Mouse (Mus musculus) stomach, postnatal 0 days (tissue): Measurements from ENCODE around the gene Plscr5. TPM values are rescaled to one million over a fixed set of nuclear protein-coding genes. Genes with fewer than 3 reads are reported as not detected.

Experiments used
- ATAC-seq: fragments of 200-750 bp; cut with Nextera tagmentation; 2 replicates; pipeline ENCODE4 v1.8.0; 2017; ENCODE audit not compliant: low FRiP score, low TSS enrichment
- DNase-seq: peaks from one replicate; pipeline ENCODE4 v3.0.0-alpha.2; 2016; ENCODE audit warnings: low spot score
- H3K27ac ChIP-seq: fragments of 300-500 bp; sonication (generic); replicated peaks from 2 replicates; pipeline ENCODE4 v1.5.1; 2014; ENCODE audit warnings: mild to moderate bottlenecking, control low read depth
- H3K27me3 ChIP-seq: fragments of 300-500 bp; sonication (generic); 2 replicates; pipeline ENCODE4 v1.6.1; 2014; ENCODE audit warnings: low read length; ENCODE audit not compliant: control insufficient read depth, insufficient read depth
- H3K36me3 ChIP-seq: fragments of 300-500 bp; sonication (generic); 2 replicates; pipeline ENCODE4 v1.6.1; 2014; ENCODE audit warnings: low read length, mixed read lengths; ENCODE audit not compliant: control insufficient read depth, insufficient read depth
- H3K4me1 ChIP-seq: fragments of 300-500 bp; sonication (generic); replicated peaks from 2 replicates; pipeline ENCODE4 v1.6.1; 2014; ENCODE audit warnings: antibody characterized with exemption; ENCODE audit not compliant: control insufficient read depth, insufficient read depth
- H3K4me2 ChIP-seq: fragments of 300-500 bp; sonication (generic); replicated peaks from 2 replicates; pipeline ENCODE4 v1.6.1; 2014; ENCODE audit warnings: low read depth, mild to moderate bottlenecking, control low read depth, moderate library complexity
- H3K4me3 ChIP-seq: fragments of 300-500 bp; sonication (generic); 2 replicates; pipeline ENCODE4 v1.5.1; 2014; ENCODE audit warnings: low read depth, low read length, control low read depth
- H3K9ac ChIP-seq: fragments of 300-500 bp; sonication (generic); 2 replicates; pipeline ENCODE4 v1.6.1; 2014; ENCODE audit warnings: mild to moderate bottlenecking, low read length, control low read depth, mixed read lengths
- H3K9me3 ChIP-seq: fragments of 300-500 bp; sonication (generic); 2 replicates; pipeline ENCODE4 v1.6.1; 2016; ENCODE audit warnings: low read length; ENCODE audit not compliant: control insufficient read depth
- CTCF ChIP-seq: IDR thresholded peaks from 2 replicates; pipeline ENCODE4 v1.5.1; 2016; ENCODE audit warnings: antibody characterized with exemption, low read depth, mild to moderate bottlenecking, moderate library complexity
- EP300 ChIP-seq: optimal IDR thresholded peaks from 2 replicates; pipeline ENCODE3; 2016; ENCODE audit warnings: antibody characterized with exemption
- WGBS: fragments of 180-500 bp; shearing (Covaris S2); extraction: QIAGEN DNeasy Blood & Tissue Kit; methylation state at CpG from one replicate; pipeline ENCODE4 v1.1.7; 2014; 5-methylcytosine and 5-hydroxymethylcytosine counted together
- polyA plus RNA-seq: library from polyadenylated mRNA; unstranded; fragments of >200 nt; fragmentation: Nextera tagmentation; extraction: Ambion mirVana; gene quantifications from 2 replicates; pipeline ENCODE4 v1.2.1, GENCODE M21; 2015

Plscr5 gene
- polyA plus RNA-seq, 1 experiment from 2014 or later, result not detected

DNA sequence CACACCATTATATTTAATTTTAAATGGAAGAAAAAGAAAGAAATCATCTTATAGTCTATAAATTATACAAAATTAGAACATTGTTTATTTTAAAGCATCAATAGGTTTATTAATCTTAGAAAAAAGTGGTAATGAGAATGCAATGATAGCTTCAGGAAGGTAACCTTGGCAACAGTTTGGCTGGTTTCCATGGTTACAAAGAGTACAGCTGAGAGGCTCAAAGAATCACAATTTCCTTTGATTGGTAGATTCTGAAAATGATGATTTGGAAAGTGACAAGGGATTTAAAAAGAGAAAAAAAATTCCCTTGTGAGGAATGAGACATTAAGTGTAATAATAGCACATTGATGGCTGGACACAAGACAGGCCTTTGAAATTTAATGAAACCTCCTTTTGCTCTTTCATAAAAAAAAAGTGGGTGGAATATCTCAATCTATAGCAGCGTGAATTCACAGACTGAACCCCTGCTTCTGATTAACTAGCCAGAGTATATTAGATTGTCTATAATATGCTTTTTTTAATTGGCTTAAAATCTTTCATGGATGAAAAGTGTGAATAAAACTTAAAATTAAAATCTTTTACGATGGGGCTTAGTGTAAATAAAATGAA, 13.8 kb upstream of the Plscr5 start:
- H3K9ac ChIP-seq, result no peak overlapping the region
- H3K4me1 ChIP-seq, result no peaks in the 10 kb centered on the region
- no peak overlapping the region for H3K27ac ChIP-seq
- no peak for ATAC-seq
- no peaks in the 10 kb centered on the region for H3K9me3 ChIP-seq
- no peaks in the 10 kb centered on the region for H3K27me3 ChIP-seq
- H3K4me3 ChIP-seq, result no peak overlapping the region
- TF ChIP-seq CTCF (no peak), EP300 (no peak)
- no peaks in the 10 kb centered on the region for H3K36me3 ChIP-seq
- no peak overlapping the region for H3K4me2 ChIP-seq
- WGBS, result 88% methylated on average over 2 of the region's 2 CpGs
- no peak for DNase-seq

DNA sequence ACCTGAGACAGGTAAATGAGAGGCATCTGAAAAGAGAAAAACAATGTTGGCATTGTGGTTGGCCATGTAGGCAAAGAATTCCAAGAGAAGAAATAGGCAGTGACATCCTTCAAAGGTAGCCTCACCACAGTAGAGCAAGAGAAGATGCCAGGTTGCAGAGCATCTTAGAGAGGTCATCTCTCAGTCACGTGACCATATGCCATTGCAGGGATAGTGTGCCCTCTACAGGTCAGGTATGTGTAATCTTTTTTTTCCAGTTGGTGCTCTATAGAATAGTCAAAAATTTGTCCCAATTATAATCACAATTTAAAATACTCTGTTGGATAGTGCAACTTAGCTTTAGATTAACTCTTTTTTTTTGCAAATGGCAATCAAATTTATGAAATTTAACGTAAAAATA, 1.4 kb upstream of the Plscr5 start:
- 85% methylated on average over 2 of the region's 2 CpGs for WGBS
- no peak overlapping the region for H3K27ac ChIP-seq
- H3K9me3 ChIP-seq, result no peaks in the 10 kb centered on the region
- no peak overlapping the region for H3K9ac ChIP-seq
- no peaks in the 10 kb centered on the region for H3K27me3 ChIP-seq
- DNase-seq, result no peak
- no peaks in the 10 kb centered on the region for H3K36me3 ChIP-seq
- H3K4me3 ChIP-seq, result no peak overlapping the region
- TF ChIP-seq EP300 (no peak), CTCF (0 out of 2 replicates have a peak, but pooled peaks have one; percentile 12)
- no peak for ATAC-seq
- no peak overlapping the region for H3K4me2 ChIP-seq
- H3K4me1 ChIP-seq, result no peaks in the 10 kb centered on the region

DNA sequence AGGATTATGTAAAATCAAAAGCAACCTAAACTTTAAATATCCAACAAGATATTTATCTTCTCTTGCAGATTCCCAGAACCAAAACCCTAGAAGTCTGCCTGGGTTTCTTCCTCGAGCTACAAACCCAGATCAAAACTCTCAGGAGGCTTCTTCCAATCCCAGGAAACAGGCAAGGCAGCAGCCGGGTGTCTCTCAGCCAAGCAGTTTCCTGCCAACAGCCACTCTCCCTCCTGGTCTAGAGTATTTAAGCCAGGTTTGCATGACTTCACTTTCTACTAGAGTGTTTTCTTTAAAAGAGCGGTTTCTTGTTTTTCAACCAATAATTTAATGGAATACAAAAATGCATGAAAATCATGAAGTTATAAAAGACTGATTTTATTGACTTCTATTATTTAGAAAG, 5.7 kb downstream of the Plscr5 start:
- no peak for TF ChIP-seq CTCF
- TF ChIP-seq EP300, result no peak
- DNase-seq (no peak), ATAC-seq (no peak)
- no peak overlapping the region for H3K4me3 ChIP-seq
- H3K4me1 ChIP-seq, result no peaks in the 10 kb centered on the region
- H3K4me2 ChIP-seq, result no peak overlapping the region
- H3K27me3 ChIP-seq, result no peaks in the 10 kb centered on the region
- no peaks in the 10 kb centered on the region for H3K36me3 ChIP-seq
- no peak overlapping the region for H3K9ac ChIP-seq
- no peaks in the 10 kb centered on the region for H3K9me3 ChIP-seq
- H3K27ac ChIP-seq, result no peak overlapping the region
- 51% methylated on average over 3 of the region's 3 CpGs for WGBS

DNA sequence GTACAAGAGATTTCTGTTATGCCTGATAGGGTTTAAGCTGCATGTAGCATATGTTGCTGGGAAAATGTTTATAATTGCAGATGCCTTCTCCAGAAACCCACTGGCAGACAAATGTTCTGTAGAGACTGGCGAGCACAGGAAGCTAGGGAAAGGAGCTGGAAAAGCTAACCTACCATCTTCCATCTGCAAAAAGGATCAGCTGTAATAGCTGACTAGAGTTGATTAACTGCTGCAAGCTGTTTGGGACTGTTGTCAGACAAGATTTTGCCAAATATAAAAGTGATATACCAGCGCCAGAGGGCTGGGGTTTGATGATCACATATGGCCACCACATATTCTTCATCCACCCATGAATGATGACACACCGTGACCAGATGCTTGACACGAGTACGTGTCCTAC, 6.8 kb downstream of the Plscr5 start:
- H3K36me3 ChIP-seq, result no peaks in the 10 kb centered on the region
- TF ChIP-seq CTCF (no peak), EP300 (no peak)
- DNase-seq (no peak), ATAC-seq (no peak)
- no peak overlapping the region for H3K9ac ChIP-seq
- no peaks in the 10 kb centered on the region for H3K9me3 ChIP-seq
- H3K27me3 ChIP-seq, result no peaks in the 10 kb centered on the region
- H3K27ac ChIP-seq, result no peak overlapping the region
- H3K4me1 ChIP-seq, result no peaks in the 10 kb centered on the region
- H3K4me2 ChIP-seq, result no peak overlapping the region
- no peak overlapping the region for H3K4me3 ChIP-seq
- WGBS, result 79% methylated on average over 5 of the region's 5 CpGs

DNA sequence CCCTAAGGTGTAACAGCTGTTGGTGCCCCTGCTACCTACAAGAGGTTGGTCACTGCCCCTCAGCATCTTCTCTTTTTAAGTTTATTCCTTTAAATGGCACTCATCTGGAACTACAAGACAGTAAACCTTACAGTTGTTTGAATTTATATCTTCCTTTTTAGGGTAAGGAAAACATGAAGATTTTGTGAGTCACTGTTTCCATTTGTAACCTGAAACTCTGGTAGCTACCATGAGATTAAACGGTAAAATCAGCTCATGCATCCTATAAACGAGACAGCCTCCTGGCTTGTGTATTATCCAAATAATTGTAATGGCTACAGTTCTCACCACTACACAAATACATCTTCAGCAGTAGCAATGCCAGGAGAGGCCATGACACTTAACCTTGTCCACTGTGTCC, 11.7 kb downstream of the Plscr5 start:
- Histone ChIP-seq H3K9ac (no peak overlapping the region), H3K4me3 (no peak overlapping the region), H3K4me1 (no peaks in the 10 kb centered on the region), H3K36me3 (no peaks in the 10 kb centered on the region), H3K27ac (no peak overlapping the region), H3K27me3 (no peaks in the 10 kb centered on the region), H3K9me3 (no peaks in the 10 kb centered on the region), H3K4me2 (no peak overlapping the region)
- DNase-seq (no peak), ATAC-seq (no peak)
- WGBS, result 41% methylated on average over 2 of the region's 2 CpGs
- TF ChIP-seq EP300, result no peak
- TF ChIP-seq CTCF, result no peak

DNA sequence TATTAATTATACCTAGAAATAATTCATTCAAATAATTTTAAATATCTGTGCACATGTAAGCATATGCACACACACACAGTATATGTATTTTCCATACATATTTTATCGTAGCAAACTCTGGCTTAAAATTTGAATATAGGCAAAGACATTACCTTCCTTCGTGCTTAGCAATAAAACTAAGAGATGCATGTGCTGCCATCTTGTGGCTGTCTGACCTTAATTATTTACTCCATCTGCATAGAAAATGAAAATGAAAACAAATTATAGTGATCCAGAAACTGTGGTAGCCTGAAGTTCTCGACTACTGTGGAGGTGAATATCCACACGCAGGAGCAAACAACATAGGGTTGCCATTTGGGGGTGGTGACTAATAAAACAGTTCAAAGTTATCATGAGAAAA, 14.6 kb downstream of the Plscr5 start:
- Histone ChIP-seq H3K27me3 (no peaks in the 10 kb centered on the region), H3K9me3 (no peaks in the 10 kb centered on the region), H3K4me3 (no peak overlapping the region), H3K36me3 (no peaks in the 10 kb centered on the region), H3K9ac (no peak overlapping the region), H3K4me1 (no peaks in the 10 kb centered on the region), H3K4me2 (no peak overlapping the region), H3K27ac (no peak overlapping the region)
- TF ChIP-seq CTCF (peak; percentile 77), EP300 (no peak)
- DNase-seq, result peak; percentile 40
- ATAC-seq, result no peak
- WGBS, result 35% methylated on average over 4 of the region's 4 CpGs
